Mouse (Mus musculus): ENCODE measurements around the gene Armc2. TPM values are rescaled to one million over a fixed set of nuclear protein-coding genes. Genes with fewer than 3 reads are reported as not detected.

The Armc2 gene
- total RNA-seq, 1 experiment from 2014 or later = 0.14 TPM

GRCm38 (mm10) chr10:42024406-42024805 lies 6.2 kb upstream of the Armc2 start:
- ATAC-seq (replicated peaks; ENCODE audit: low read depth, poor library complexity, severe bottlenecking) = no peak

DNA sequence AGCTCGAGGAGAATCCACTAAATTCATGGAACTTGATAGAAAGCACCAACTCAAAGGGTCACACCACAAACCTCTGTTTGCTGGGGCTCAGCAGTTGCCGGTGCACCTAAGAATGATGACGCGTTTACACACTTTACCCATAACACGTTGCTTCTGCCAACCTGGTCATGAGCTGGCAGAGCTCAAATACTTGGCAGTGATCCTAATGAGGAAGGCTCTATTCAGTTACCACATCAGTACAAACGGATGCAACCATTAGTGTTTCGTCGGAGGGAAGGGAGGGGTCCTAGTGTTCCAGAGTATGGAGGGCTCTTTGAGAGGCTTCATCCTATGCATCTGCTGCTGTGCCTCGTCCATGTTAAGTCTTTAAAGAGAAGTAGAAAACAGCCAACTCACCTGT lies 3.3 kb upstream of the Armc2 start:
- no peak for ATAC-seq (replicated peaks; ENCODE audit: low read depth, poor library complexity, severe bottlenecking)

- ATAC-seq (replicated peaks; ENCODE audit: low read depth, poor library complexity, severe bottlenecking) = no peak
Measured at GRCm38 (mm10) chr10:42014086-42014485, 4.2 kb downstream of the Armc2 start.

GRCm38 (mm10) chr10:42010761-42011435 lies 7.3 kb downstream of the Armc2 start:
- ATAC-seq (replicated peaks; ENCODE audit: low read depth, poor library complexity, severe bottlenecking) = no peak

DNA sequence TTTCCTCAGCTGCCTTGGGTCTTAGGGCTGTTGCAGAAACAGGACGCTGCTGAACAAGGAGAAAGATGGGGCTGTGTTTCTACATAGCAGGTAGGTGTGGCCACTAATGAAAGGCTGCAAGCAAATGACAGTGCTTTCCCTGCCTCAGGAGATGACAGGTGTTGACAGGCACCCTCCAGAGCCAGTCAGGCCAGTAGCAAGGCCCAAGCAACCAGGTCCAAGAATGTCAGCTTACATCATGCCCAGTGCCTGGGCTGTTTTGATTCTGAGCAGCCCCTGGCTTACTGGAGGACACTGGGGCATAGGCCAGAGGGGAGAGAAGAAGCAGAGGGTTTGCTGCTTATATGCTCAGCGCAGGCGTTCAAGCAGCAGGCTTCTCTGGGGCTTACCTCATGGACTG lies 13.0 kb downstream of the Armc2 start:
- no peak for ATAC-seq (replicated peaks; ENCODE audit: low read depth, poor library complexity, severe bottlenecking)

GRCm38 (mm10) chr10:42004690-42005089 lies 13.6 kb downstream of the Armc2 start:
- no peak for ATAC-seq (replicated peaks; ENCODE audit: low read depth, poor library complexity, severe bottlenecking)

DNA sequence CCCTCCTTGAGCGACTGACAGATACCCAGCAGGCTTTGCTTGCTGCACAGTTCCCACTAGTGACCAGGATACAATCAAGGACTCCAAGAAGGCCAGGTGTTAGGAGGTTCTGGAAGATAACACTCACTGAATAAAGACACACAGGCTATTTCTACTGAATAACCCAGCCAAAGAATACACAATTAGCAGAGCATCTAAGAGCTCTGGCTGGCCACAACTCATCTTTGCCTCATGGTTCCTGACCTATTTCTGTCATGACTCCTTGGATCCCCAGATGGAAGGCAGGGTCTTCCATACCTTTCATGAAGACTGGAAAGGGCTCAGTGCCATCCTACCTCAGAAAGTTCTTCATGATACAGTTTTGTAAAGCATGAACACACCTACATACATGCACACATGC lies 14.2 kb downstream of the Armc2 start:
- no peak for ATAC-seq (replicated peaks; ENCODE audit: low read depth, poor library complexity, severe bottlenecking)

GRCm38 (mm10) chr10:42003576-42003975 lies 14.7 kb downstream of the Armc2 start:
- ATAC-seq (replicated peaks; ENCODE audit: low read depth, poor library complexity, severe bottlenecking) = peak; percentile 69

DNA sequence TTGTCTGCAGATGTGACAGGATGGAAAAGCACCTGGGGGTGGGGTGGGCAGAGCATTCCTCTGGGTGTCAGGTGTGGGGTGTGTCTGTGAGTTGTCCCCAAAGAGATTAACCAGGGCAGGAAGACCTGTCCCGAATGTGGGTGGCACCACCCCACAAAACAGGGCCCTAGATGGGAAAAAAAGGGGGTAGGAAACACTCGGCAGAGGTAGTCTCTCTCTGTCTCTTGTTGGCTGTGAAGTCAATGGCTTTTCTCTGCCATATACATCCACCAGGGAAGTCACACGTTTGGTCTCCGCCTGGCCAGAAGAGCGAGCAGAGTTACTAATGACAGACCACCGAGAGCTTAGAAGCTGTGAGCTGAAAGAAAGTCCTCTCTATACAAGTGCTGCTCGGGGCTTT lies 15.8 kb downstream of the Armc2 start:
- no peak for ATAC-seq (replicated peaks; ENCODE audit: low read depth, poor library complexity, severe bottlenecking)

- no peak for ATAC-seq (replicated peaks; ENCODE audit: low read depth, poor library complexity, severe bottlenecking)
Measured at GRCm38 (mm10) chr10:42001260-42001659, 17.0 kb downstream of the Armc2 start.

- no peak for ATAC-seq (replicated peaks; ENCODE audit: low read depth, poor library complexity, severe bottlenecking)
Measured at GRCm38 (mm10) chr10:41997691-41998178, 20.5 kb downstream of the Armc2 start.

- no peak for ATAC-seq (replicated peaks; ENCODE audit: low read depth, poor library complexity, severe bottlenecking)
Measured at GRCm38 (mm10) chr10:41996157-41996556, 22.1 kb downstream of the Armc2 start.

GRCm38 (mm10) chr10:41995051-41995450 lies 23.2 kb downstream of the Armc2 start:
- ATAC-seq (replicated peaks; ENCODE audit: low read depth, poor library complexity, severe bottlenecking) = no peak

GRCm38 (mm10) chr10:41994578-41994977 lies 23.7 kb downstream of the Armc2 start:
- ATAC-seq (replicated peaks; ENCODE audit: low read depth, poor library complexity, severe bottlenecking) = no peak

DNA sequence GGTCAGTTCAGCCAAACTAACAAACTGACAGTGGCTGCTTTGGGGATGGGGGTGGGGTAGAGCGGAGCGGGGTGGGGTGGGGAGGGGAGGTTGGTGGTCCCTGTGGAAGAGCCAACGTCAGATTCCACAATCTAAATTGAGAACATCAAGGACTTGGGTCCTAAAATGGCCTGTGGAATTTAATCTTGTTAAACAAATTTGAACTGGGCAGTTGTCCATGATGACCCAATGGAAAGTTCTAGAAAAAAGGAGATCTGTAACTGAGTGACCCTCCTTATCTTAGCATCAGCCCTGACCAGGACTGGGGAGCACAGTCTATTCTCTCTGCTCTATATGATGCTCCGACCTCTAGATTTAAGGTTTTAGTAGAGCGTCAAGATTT lies 26.2 kb downstream of the Armc2 start:
- no peak for ATAC-seq (replicated peaks; ENCODE audit: low read depth, poor library complexity, severe bottlenecking)

- no peak for ATAC-seq (replicated peaks; ENCODE audit: low read depth, poor library complexity, severe bottlenecking)
Measured at GRCm38 (mm10) chr10:41991364-41992058, 26.7 kb downstream of the Armc2 start.

GRCm38 (mm10) chr10:41990896-41991295 lies 27.3 kb downstream of the Armc2 start:
- ATAC-seq (replicated peaks; ENCODE audit: low read depth, poor library complexity, severe bottlenecking) = no peak

GRCm38 (mm10) chr10:41988930-41989329 lies 29.3 kb downstream of the Armc2 start:
- ATAC-seq (replicated peaks; ENCODE audit: low read depth, poor library complexity, severe bottlenecking) = no peak

DNA sequence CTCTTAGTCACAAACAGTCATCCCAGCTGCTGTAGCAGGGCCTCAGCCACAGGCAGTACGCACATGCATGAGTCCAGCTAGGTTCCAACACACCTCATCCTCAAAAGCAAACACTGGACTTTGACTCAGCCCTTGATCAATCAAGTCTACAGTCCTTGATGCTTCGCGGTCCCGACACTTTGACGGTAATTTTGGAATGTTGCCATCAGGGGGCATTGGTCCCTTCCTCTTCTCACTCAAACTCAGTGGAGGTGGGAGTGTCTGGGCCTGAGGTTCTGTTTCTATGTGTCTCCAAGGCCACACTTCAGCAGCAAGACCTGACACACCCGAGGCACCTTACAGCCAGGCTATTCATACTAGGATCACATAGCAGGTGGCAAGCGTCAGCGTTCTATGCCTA lies 32.1 kb downstream of the Armc2 start:
- ATAC-seq (replicated peaks; ENCODE audit: low read depth, poor library complexity, severe bottlenecking) = no peak

GRCm38 (mm10) chr10:41984221-41984620 lies 34.0 kb downstream of the Armc2 start:
- no peak for ATAC-seq (replicated peaks; ENCODE audit: low read depth, poor library complexity, severe bottlenecking)

- ATAC-seq (replicated peaks; ENCODE audit: low read depth, poor library complexity, severe bottlenecking) = no peak
Measured at GRCm38 (mm10) chr10:41982821-41983220, 35.4 kb downstream of the Armc2 start.

All from common myeloid progenitor, adult 5-6 weeks (primary cell).